Mouse (Mus musculus) heart, postnatal 14 days (tissue): ENCODE measurements at regions not wholly inside any gene's neighbourhood (a gene's known extent, or its start where the extent isn't known, plus 50 kb on each side); places are given as distances from the start of the nearest gene placed in this dataset.

ENCODE experiments used
- DNase-seq, 2 experiments: peaks; one replicate each; pipeline ENCODE4 v3.0.0; 2021 to 2022
- intact Hi-C: fragments of 180-260 bp; cut with DNase I; formaldehyde crosslinking; loops from one replicate; pipeline ENCODE4 v1.15.1; 2025

GRCm38 (mm10) chr2:78972288-78973117 lies 104.6 kb downstream of the Ube2e3 start:
- intact Hi-C loops, result no loop called here
- DNase-seq, result no peak

- intact Hi-C loops, result no loop called here
- DNase-seq, result no peak
Observed at GRCm38 (mm10) chr2:78973811-78974210, 105.9 kb downstream of the Ube2e3 start.

- no peak for DNase-seq
- intact Hi-C loops, result no loop called here
Observed at GRCm38 (mm10) chr2:78974683-78975392, 106.9 kb downstream of the Ube2e3 start.

- DNase-seq, result no peak
- intact Hi-C loops, result no loop called here
Observed at GRCm38 (mm10) chr2:78975393-78975774, 107.5 kb downstream of the Ube2e3 start.

GRCm38 (mm10) chr2:78976084-78976483 lies 108.2 kb downstream of the Ube2e3 start:
- DNase-seq, result no peak
- intact Hi-C loops, result no loop called here

GRCm38 (mm10) chr2:78977632-78978397 lies 109.9 kb downstream of the Ube2e3 start:
- no peak for DNase-seq
- intact Hi-C loops, result no loop called here

GRCm38 (mm10) chr2:78980019-78980418 lies 112.1 kb downstream of the Ube2e3 start:
- DNase-seq, result no peak
- intact Hi-C loops, result no loop called here

GRCm38 (mm10) chr2:78980661-78981229 lies 112.8 kb downstream of the Ube2e3 start:
- no peak for DNase-seq
- intact Hi-C loops, result no loop called here

- intact Hi-C loops, result no loop called here
- DNase-seq, result no peak
Observed at GRCm38 (mm10) chr2:78983347-78983746, 115.4 kb downstream of the Ube2e3 start.

- intact Hi-C loops, result no loop called here
- DNase-seq, result no peak
Observed at GRCm38 (mm10) chr2:78983944-78984498, 116.1 kb downstream of the Ube2e3 start.

GRCm38 (mm10) chr2:78986984-78987383 lies 119.1 kb downstream of the Ube2e3 start:
- intact Hi-C loops, result no loop called here
- no peak for DNase-seq

- intact Hi-C loops, result no loop called here
- DNase-seq, result no peak
Observed at GRCm38 (mm10) chr2:78987388-78987787, 119.5 kb downstream of the Ube2e3 start.

GRCm38 (mm10) chr2:78988224-78988623 lies 120.3 kb downstream of the Ube2e3 start:
- intact Hi-C loops, result no loop called here
- DNase-seq, result no peak

GRCm38 (mm10) chr2:78994800-78995555 lies 127.1 kb downstream of the Ube2e3 start:
- DNase-seq, result no peak
- intact Hi-C loops, result no loop called here

GRCm38 (mm10) chr2:78998637-78999036 lies 130.7 kb downstream of the Ube2e3 start:
- intact Hi-C loops, result no loop called here
- no peak for DNase-seq

GRCm38 (mm10) chr2:78999410-78999809 lies 131.5 kb downstream of the Ube2e3 start:
- no peak for DNase-seq
- intact Hi-C loops, result no loop called here

GRCm38 (mm10) chr2:79004862-79005261 lies 136.9 kb downstream of the Ube2e3 start:
- no peak for DNase-seq

GRCm38 (mm10) chr2:79008642-79009041 lies 140.7 kb downstream of the Ube2e3 start:
- DNase-seq, result no peak
- intact Hi-C loops, result no loop called here

More at GRCm38 (mm10) chr2:79004862-79005261, 136.9 kb downstream of the Ube2e3 start:
- intact Hi-C loops, result no loop called here

GRCm38 (mm10) chr2:79009791-79010190 lies 141.9 kb downstream of the Ube2e3 start:
- DNase-seq, result no peak

GRCm38 (mm10) chr2:79010273-79010672 lies 142.3 kb downstream of the Ube2e3 start:
- no peak for DNase-seq
- intact Hi-C loops, result no loop called here

More at GRCm38 (mm10) chr2:79009791-79010190, 141.9 kb downstream of the Ube2e3 start:
- intact Hi-C loops, result no loop called here
